Mouse (Mus musculus) erythroid progenitor cell, adult 5-6 weeks (primary cell): ENCODE data around the gene 4922502D21Rik. TPM values are rescaled to one million over a fixed set of nuclear protein-coding genes. Genes with fewer than 3 reads are reported as not detected.
"Not testable (repeated sequence)": the region's sequence is repeated elsewhere in the genome, so short reads cannot be mapped to it uniquely, and the experiment has no call there.

Experiments
- ATAC-seq: replicated peaks from 2 replicates; pipeline ENCODE4 v1.8.0; 2016; ENCODE audit warnings: moderate number of reproducible peaks, mild to moderate bottlenecking, moderate TSS enrichment, inconsistent platforms; ENCODE audit not compliant: poor library complexity, low FRiP score, severe bottlenecking
- total RNA-seq, 2 experiments: library from RNA; stranded (forward) in 1 of 2; stranded (reverse) in 1 of 2; fragments of 150-400 nt in 1 of 2; fragments of 186-747, 209-891 nt in 1 of 2; gene quantifications; 2 replicates each; pipeline versions ENCODE4 v1.2.3 to v1.2.4; 2015 to 2017; ENCODE audit warnings: low replicate concordance in 2 of 2

4922502D21Rik gene
- total RNA-seq (2015; ENCODE audit: low replicate concordance) (not detected in 2 replicates), total RNA-seq (2017; ENCODE audit: low replicate concordance) (not detected in 2 replicates)

- ATAC-seq = no peak
These were observed at the start of gene 4922502D21Rik for GRCm38 (mm10) chr6:129331610-129332009. 4922502D21Rik (minus strand) TSS chr6:129331796.

GRCm38 (mm10) chr6:129380454-129380853, 48.9 kb upstream of the 4922502D21Rik start:
- no peak for ATAC-seq

GRCm38 (mm10) chr6:129374937-129375471, 43.4 kb upstream of the 4922502D21Rik start:
- no peak for ATAC-seq

GRCm38 (mm10) chr6:129369374-129370132, 38.0 kb upstream of the 4922502D21Rik start:
- ATAC-seq = no peak

- peak; percentile 52 for ATAC-seq
These were observed 34.4 kb upstream of the 4922502D21Rik start for GRCm38 (mm10) chr6:129365959-129366359.

GRCm38 (mm10) chr6:129363942-129364341, 32.3 kb upstream of the 4922502D21Rik start:
- no peak for ATAC-seq

GRCm38 (mm10) chr6:129359515-129359914, 27.9 kb upstream of the 4922502D21Rik start:
- ATAC-seq = no peak

GRCm38 (mm10) chr6:129356430-129356829, 24.8 kb upstream of the 4922502D21Rik start:
- ATAC-seq = no peak

- no peak for ATAC-seq
These were observed 24.2 kb upstream of the 4922502D21Rik start for GRCm38 (mm10) chr6:129355774-129356173.

- no peak for ATAC-seq
These were observed 19.5 kb upstream of the 4922502D21Rik start for GRCm38 (mm10) chr6:129351091-129351490.

GRCm38 (mm10) chr6:129349524-129350352, 18.1 kb upstream of the 4922502D21Rik start:
- ATAC-seq = no peak

- ATAC-seq = no peak
These were observed 12.8 kb upstream of the 4922502D21Rik start for GRCm38 (mm10) chr6:129344408-129344807.

- not testable (repeated sequence) for ATAC-seq
These were observed 10.8 kb upstream of the 4922502D21Rik start, which contains the start of gene Clec12a for GRCm38 (mm10) chr6:129342391-129342790. Clec12a (plus strand) TSS chr6:129342691.

GRCm38 (mm10) chr6:129337751-129338150, 6.2 kb upstream of the 4922502D21Rik start:
- ATAC-seq = no peak

GRCm38 (mm10) chr6:129333674-129334078, 2.1 kb upstream of the 4922502D21Rik start:
- ATAC-seq = no peak

- no peak for ATAC-seq
These were observed 4.9 kb downstream of the 4922502D21Rik start for GRCm38 (mm10) chr6:129326568-129327150.

GRCm38 (mm10) chr6:129326016-129326415, 5.6 kb downstream of the 4922502D21Rik start:
- no peak for ATAC-seq

- no peak for ATAC-seq
These were observed 12.3 kb downstream of the 4922502D21Rik start for GRCm38 (mm10) chr6:129319331-129319730.

GRCm38 (mm10) chr6:129318395-129318794, 13.2 kb downstream of the 4922502D21Rik start:
- no peak for ATAC-seq

- no peak for ATAC-seq
These were observed 15.1 kb downstream of the 4922502D21Rik start for GRCm38 (mm10) chr6:129316463-129316862.
